Mouse (Mus musculus) kidney, adult 2 months (tissue): ENCODE data around the gene Foxp1. TPM values are rescaled to one million over a fixed set of nuclear protein-coding genes. Genes with fewer than 3 reads are reported as not detected.
A peak's percentile ranks its signal among the peaks of the same experiment; 100 is the strongest.

Experiments used
- DNase-seq: peaks from one replicate; pipeline ENCODE4 v3.0.0; 2021
- H3K27ac ChIP-seq: fragments of 200-500 bp; 2 replicates; pipeline ENCODE4 v1.5.1; 2012; ENCODE audit warnings: low read depth, low read length, control low read depth, inconsistent platforms; ENCODE audit not compliant: insufficient read depth
- H3K27me3 ChIP-seq: fragments of 200-500 bp; replicated peaks from 2 replicates; pipeline ENCODE4 v1.6.1; 2012; ENCODE audit warnings: mild to moderate bottlenecking, moderate library complexity, low read length, inconsistent platforms; ENCODE audit not compliant: control insufficient read depth, insufficient read depth
- H3K36me3 ChIP-seq: fragments of 200-500 bp; 2 replicates; pipeline ENCODE4 v1.6.1; 2012; ENCODE audit warnings: mild to moderate bottlenecking, moderate library complexity, low read length, inconsistent platforms; ENCODE audit not compliant: control insufficient read depth, insufficient read depth
- H3K4me1 ChIP-seq: fragments of 200-500 bp; 2 replicates; pipeline ENCODE4 v1.6.1; 2011; ENCODE audit warnings: low read length; ENCODE audit not compliant: control insufficient read depth, insufficient read depth
- H3K4me3 ChIP-seq: fragments of 200-500 bp; 2 replicates; pipeline ENCODE4 v1.5.1; 2011; ENCODE audit warnings: mild to moderate bottlenecking, low read depth, low read length, control low read depth; ENCODE audit not compliant: insufficient read depth
- CTCF ChIP-seq: fragments of 200-500 bp; conservative IDR thresholded peaks from 2 replicates; pipeline ENCODE4 v1.5.1; 2011; ENCODE audit warnings: low read depth, mild to moderate bottlenecking, control low read depth, low read length, moderate library complexity, mixed read lengths; ENCODE audit not compliant: insufficient read depth, insufficient read length
- POLR2A ChIP-seq: fragments of 200-500 bp; IDR thresholded peaks from one replicate; pipeline ENCODE4 v1.6.1; 2011; ENCODE audit warnings: low read depth, low read length, control low read depth
- WGBS: fragments of 180-500 bp; shearing (Covaris S2); methylation state at CpG from one replicate; pipeline ENCODE4 v1.1.7; 2018; 5-methylcytosine and 5-hydroxymethylcytosine counted together
- polyA plus RNA-seq: library from polyadenylated mRNA; depleted of rRNA; stranded (reverse); fragments of >200 nt; gene quantifications from 2 replicates; pipeline ENCODE4 v1.2.3, GENCODE M21; 2012

The Foxp1 gene
- polyA plus RNA-seq, 1 experiment = 32.8 TPM

- peak; percentile 45 for DNase-seq
- H3K27me3 ChIP-seq = no peaks in the 10 kb centered on the region
- no peak overlapping the region; the same call in 1 of the 2 replicates for H3K4me3 ChIP-seq
- TF ChIP-seq CTCF = no peak
- no peak for TF ChIP-seq POLR2A
- H3K4me1 ChIP-seq = no peaks in the 10 kb centered on the region; the same call in 1 of the 2 replicates
- H3K36me3 ChIP-seq = no peaks in the 10 kb centered on the region; the same call in 1 of the 2 replicates
- WGBS = 26% methylated on average over 9 of the region's 9 CpGs
- peak overlapping the region; percentile 49; the same call in 1 of the 2 replicates for H3K27ac ChIP-seq
Measured at GRCm38 (mm10) chr6:99439878-99440361, 82.6 kb downstream of the Foxp1 start.

- TF ChIP-seq CTCF (no peak), POLR2A (no peak)
- H3K4me3 ChIP-seq = no peak overlapping the region; the same call in 1 of the 2 replicates
- peak; percentile 44 for DNase-seq
- 32% methylated on average over 9 of the region's 9 CpGs for WGBS
- H3K36me3 ChIP-seq = no peaks in the 10 kb centered on the region; the same call in 1 of the 2 replicates
- H3K4me1 ChIP-seq = no peaks in the 10 kb centered on the region; the same call in 1 of the 2 replicates
- H3K27ac ChIP-seq = peak overlapping the region; percentile 49; the same call in 1 of the 2 replicates
- H3K27me3 ChIP-seq = no peaks in the 10 kb centered on the region
Measured at GRCm38 (mm10) chr6:99439214-99439877, 83.2 kb downstream of the Foxp1 start.

- Histone ChIP-seq H3K27ac (no peak overlapping the region), H3K4me1 (no peaks in the 10 kb centered on the region; the same call in 1 of the 2 replicates), H3K36me3 (no peaks in the 10 kb centered on the region; the same call in 1 of the 2 replicates), H3K4me3 (no peak overlapping the region), H3K27me3 (no peaks in the 10 kb centered on the region)
- WGBS = 95% methylated on average over 6 of the region's 6 CpGs
- no peak for DNase-seq
- TF ChIP-seq POLR2A (no peak), CTCF (no peak)
Measured at GRCm38 (mm10) chr6:99436371-99436770, 86.2 kb downstream of the Foxp1 start.

GRCm38 (mm10) chr6:99435140-99435539 is 87.4 kb downstream of the Foxp1 start:
- Histone ChIP-seq H3K4me1 (no peaks in the 10 kb centered on the region; the same call in 1 of the 2 replicates), H3K4me3 (no peak overlapping the region), H3K27ac (no peak overlapping the region), H3K36me3 (no peaks in the 10 kb centered on the region; the same call in 1 of the 2 replicates), H3K27me3 (no peaks in the 10 kb centered on the region)
- DNase-seq = peak; percentile 41
- WGBS = 97% methylated on average over 10 of the region's 10 CpGs
- TF ChIP-seq CTCF (no peak), POLR2A (no peak)

GRCm38 (mm10) chr6:99433006-99433405 is 89.5 kb downstream of the Foxp1 start:
- DNase-seq = no peak
- H3K4me3 ChIP-seq = no peak overlapping the region
- no peaks in the 10 kb centered on the region; the same call in 1 of the 2 replicates for H3K4me1 ChIP-seq
- TF ChIP-seq CTCF (no peak), POLR2A (no peak)
- no peaks in the 10 kb centered on the region for H3K27me3 ChIP-seq
- no peak overlapping the region for H3K27ac ChIP-seq
- H3K36me3 ChIP-seq = no peaks in the 10 kb centered on the region; the same call in 1 of the 2 replicates
- WGBS = 94% methylated on average over 9 of the region's 9 CpGs

- no peaks in the 10 kb centered on the region; the same call in 1 of the 2 replicates for H3K36me3 ChIP-seq
- no peaks in the 10 kb centered on the region; the same call in 1 of the 2 replicates for H3K4me1 ChIP-seq
- no peak overlapping the region for H3K27ac ChIP-seq
- TF ChIP-seq CTCF (no peak), POLR2A (no peak)
- WGBS = 70% methylated on average over 4 of the region's 4 CpGs
- no peak overlapping the region for H3K4me3 ChIP-seq
- no peak for DNase-seq
- H3K27me3 ChIP-seq = no peaks in the 10 kb centered on the region
Measured at GRCm38 (mm10) chr6:99431941-99432340, 90.6 kb downstream of the Foxp1 start.

- Histone ChIP-seq H3K4me1 (no peaks in the 10 kb centered on the region; the same call in 1 of the 2 replicates), H3K27me3 (no peaks in the 10 kb centered on the region), H3K36me3 (no peaks in the 10 kb centered on the region; the same call in 1 of the 2 replicates), H3K4me3 (no peak overlapping the region), H3K27ac (no peak overlapping the region)
- TF ChIP-seq CTCF (no peak), POLR2A (no peak)
- WGBS = 96% methylated on average over 14 of the region's 14 CpGs
- no peak for DNase-seq
Measured at GRCm38 (mm10) chr6:99430560-99430959, 92.0 kb downstream of the Foxp1 start.
